Mouse (Mus musculus): ENCODE data around the gene Polr2e.

DNA sequence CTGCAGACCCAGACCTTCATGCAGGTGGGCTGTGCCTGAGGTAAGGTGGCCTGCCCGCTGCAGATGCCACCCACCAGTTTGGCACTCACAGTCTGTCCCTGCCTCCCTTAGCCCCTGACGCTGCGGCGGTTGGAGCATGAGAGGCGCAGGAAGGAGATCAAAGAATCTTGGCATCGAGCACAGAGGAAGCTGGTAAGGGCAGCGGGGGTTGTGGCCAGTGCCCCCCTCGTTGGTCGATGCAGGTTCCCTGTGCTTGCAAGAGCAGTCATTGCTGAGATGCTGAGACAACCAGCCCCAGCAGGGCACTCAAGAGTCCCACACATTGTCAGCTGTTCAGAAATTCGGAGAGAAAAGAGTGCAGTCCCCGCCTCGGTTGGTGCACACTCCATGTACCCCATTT, 17.4 kb downstream of the Polr2e start:
- TF ChIP-seq CTCF (IDR thresholded peaks at IDR 0.05; ENCODE audit: low read depth, low read length) (no peak), POLR2A (IDR thresholded peaks at IDR 0.05; ENCODE audit: borderline replicate concordance, low read depth, low read length) (no peak)
